Mouse (Mus musculus): ENCODE measurements around the gene Tmem242. TPM values are rescaled to one million over a fixed set of nuclear protein-coding genes. Genes with fewer than 3 reads are reported as not detected.

Tmem242 gene
- 33.8 and 39.4 TPM in 2 replicates for polyA plus RNA-seq (2012; rRNA removed)

DNA sequence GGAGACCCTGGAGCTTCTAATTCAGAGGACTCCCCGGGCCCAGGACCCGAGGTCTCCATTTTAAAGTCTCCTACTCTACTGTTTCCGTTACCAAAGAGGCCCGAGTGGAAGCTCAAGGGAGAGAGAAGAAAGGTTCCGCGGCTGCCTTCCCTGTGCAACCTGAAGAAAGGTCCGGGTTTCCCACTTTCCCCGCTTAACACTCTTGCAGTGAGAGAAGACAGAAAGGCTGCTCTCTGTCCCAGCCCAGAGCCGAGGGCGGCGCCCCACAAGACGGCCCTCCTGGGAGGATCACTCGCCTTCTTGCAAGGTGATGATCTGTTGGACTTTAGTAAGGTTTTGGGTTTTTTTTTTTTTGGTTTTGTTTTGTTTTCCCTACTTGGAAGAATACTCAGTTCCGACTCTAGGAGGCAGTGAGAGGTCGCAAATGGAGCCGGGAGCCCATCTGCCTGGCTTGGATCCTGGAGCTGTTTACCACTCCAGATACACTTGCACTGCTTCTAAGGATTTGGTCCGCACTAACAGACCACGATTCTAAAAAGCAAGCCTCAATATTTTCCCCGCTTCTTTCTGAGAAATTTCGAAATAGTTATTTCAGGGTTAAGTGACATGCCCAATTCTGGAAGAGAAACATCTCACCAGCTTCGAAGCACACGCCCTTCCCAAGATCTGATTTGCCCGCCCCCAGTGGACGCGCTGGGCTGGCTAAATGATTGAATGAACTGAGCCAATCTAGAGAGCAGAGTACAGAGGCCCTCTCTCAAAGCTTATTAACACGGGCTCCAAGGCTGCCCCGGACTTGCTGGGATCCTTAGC is at the start of gene Tmem242:
TSS of gene Tmem242 (minus strand) at position 101 of the 813 bp plus-strand sequence.
- H3K27ac ChIP-seq (ENCODE audit: insufficient read depth, low read length) = peak within 1 kb of the TSS; percentile 38; the same call in 1 of the 2 replicates
- TF ChIP-seq POLR2A (IDR thresholded peaks at IDR 0.05; ENCODE audit: extremely low read depth, insufficient read depth, low read length) (peak; percentile 64), CTCF (IDR thresholded peaks at IDR 0.05; ENCODE audit: extremely low read depth, insufficient read depth, low read length) (peak; percentile 79)
- H3K4me3 ChIP-seq (ENCODE audit: insufficient read depth, low read length) = peak within 1 kb of the TSS; percentile 49
- peaks cover 2% of the 10 kb centered on the region; the same call in 1 of the 2 replicates for H3K4me1 ChIP-seq (ENCODE audit: control insufficient read depth, insufficient read depth, low read length)

DNA sequence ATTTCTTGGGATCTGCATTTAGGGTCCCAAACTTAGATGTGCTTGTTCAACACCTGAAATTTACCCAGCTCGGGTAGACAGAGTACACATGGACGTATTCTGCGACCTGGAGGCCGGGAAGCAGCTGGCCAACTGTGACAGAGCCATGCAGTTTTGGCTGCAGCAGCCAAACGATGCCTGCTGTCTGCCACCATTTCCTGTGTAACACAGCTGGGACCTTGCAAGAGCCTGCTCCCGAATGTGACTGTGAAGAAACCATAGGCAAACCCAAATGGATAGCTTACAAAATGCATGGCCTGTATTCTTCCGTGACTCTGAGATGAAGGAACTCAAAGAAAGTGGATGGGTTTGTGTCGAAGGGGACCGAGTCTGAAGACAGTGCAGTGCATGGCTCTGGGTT is 48.1 kb upstream of the Tmem242 start:
- Histone ChIP-seq H3K4me1 (ENCODE audit: control insufficient read depth, insufficient read depth, low read length) (no peaks in the 10 kb centered on the region), H3K4me3 (ENCODE audit: insufficient read depth, low read length) (no peak overlapping the region), H3K27ac (ENCODE audit: insufficient read depth, low read length) (no peak overlapping the region)
- no peak for TF ChIP-seq POLR2A (IDR thresholded peaks at IDR 0.05; ENCODE audit: extremely low read depth, insufficient read depth, low read length)
- no peak for TF ChIP-seq CTCF (IDR thresholded peaks at IDR 0.05; ENCODE audit: extremely low read depth, insufficient read depth, low read length)

DNA sequence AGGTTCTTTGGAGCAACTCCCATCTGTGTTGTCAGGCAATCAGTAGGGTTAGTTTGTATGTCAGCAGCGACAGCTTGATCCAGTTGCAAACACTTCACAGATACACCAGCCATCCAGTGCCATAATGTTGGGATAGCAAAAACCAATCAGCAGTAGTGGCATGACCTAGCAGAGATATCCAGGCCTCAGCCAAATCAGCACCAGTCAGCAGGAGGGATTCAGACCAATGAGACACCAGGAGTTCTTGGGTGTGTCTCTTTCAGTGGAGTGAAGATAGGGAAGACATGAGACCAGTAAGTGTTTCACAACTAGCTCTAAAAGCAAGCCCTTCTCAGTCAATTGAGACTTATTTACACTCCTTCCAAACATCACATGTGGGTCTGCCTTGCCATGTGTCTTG is 44.6 kb upstream of the Tmem242 start:
- no peak for TF ChIP-seq POLR2A (IDR thresholded peaks at IDR 0.05; ENCODE audit: extremely low read depth, insufficient read depth, low read length)
- no peak for TF ChIP-seq CTCF (IDR thresholded peaks at IDR 0.05; ENCODE audit: extremely low read depth, insufficient read depth, low read length)
- Histone ChIP-seq H3K27ac (ENCODE audit: insufficient read depth, low read length) (no peak overlapping the region), H3K4me3 (ENCODE audit: insufficient read depth, low read length) (no peak overlapping the region), H3K4me1 (ENCODE audit: control insufficient read depth, insufficient read depth, low read length) (no peaks in the 10 kb centered on the region)

DNA sequence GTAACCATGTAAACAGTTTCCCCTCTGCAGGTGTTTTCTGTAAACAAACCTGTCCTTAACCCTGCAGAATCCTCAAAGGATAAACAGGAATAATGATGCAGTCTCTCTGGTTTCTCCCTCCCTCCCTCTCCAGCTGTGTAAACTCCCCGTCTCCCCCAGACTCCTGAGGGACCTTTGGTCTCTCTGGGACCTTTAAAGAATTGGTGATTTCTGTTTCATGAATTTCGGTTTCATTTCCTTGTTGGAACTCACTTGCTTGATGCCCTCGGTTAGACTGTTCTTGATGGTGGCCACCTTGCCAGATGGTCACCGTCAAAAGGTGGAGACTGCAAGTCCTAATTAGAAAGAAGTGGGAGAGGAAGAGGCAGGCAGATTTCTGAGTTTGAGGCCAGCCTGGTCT is 43.4 kb upstream of the Tmem242 start:
- Histone ChIP-seq H3K4me1 (ENCODE audit: control insufficient read depth, insufficient read depth, low read length) (no peaks in the 10 kb centered on the region), H3K27ac (ENCODE audit: insufficient read depth, low read length) (no peak overlapping the region), H3K4me3 (ENCODE audit: insufficient read depth, low read length) (no peak overlapping the region)
- TF ChIP-seq CTCF (IDR thresholded peaks at IDR 0.05; ENCODE audit: extremely low read depth, insufficient read depth, low read length) = no peak
- TF ChIP-seq POLR2A (IDR thresholded peaks at IDR 0.05; ENCODE audit: extremely low read depth, insufficient read depth, low read length) = no peak

DNA sequence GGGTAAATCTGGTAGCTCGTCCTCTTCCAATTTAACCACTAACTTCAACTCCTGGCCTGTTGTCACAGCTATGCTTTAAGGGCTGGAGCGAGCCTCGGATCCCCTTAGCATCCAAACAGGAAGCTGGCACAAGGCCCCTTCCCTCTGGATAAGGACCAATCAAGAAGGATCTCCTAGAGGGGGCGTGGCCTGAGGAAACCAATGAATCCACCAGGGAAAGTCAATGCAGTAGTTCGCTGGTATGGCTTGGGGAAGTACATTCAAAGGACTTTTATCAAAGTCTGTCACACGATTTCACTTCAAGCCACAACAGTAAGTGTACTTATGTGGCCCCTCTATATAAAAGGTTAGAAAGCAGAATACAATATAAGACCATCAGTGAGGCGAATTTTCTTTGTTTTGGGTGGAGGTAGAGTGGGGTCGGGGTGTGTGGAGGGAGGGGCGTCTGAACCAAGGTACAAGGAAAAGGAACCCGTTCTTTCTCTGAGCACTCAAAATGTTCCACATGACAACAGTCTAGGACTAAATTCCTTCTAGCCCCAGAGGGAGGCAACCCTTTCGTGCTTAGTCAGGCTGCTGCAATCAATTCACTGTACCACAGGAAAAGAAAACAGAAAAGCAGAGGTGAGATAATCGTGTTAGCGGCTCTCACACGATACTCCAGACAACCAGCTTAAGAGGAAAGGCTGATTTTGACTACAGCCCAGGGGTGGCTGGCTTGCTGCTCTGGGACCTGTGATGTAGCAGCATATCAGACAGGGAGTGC is 36.1 kb upstream of the Tmem242 start:
- TF ChIP-seq POLR2A (IDR thresholded peaks at IDR 0.05; ENCODE audit: extremely low read depth, insufficient read depth, low read length) (no peak), CTCF (IDR thresholded peaks at IDR 0.05; ENCODE audit: extremely low read depth, insufficient read depth, low read length) (no peak)
- no peak overlapping the region for H3K27ac ChIP-seq (ENCODE audit: insufficient read depth, low read length)
- H3K4me1 ChIP-seq (ENCODE audit: control insufficient read depth, insufficient read depth, low read length) = no peaks in the 10 kb centered on the region
- H3K4me3 ChIP-seq (ENCODE audit: insufficient read depth, low read length) = no peak overlapping the region

DNA sequence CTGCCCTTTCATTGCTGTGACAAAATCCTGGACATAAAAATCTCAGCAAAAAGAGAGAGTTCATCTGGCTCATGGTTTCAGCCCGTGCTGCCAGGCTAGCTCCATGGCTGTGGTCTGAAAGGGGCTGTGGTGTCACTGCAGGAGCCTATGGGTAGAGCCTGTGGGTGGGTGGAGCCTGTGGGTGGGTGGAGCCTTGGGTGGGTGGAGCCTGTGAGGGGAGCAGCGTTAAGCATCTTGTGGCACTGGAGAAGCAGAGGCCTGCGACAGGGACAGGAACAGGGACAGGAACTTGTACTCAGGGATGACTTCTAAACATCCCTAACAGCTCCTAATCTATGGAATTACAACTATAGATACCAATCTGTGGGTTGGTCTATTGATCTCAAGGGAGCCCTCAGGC is 32.2 kb upstream of the Tmem242 start:
- H3K27ac ChIP-seq (ENCODE audit: insufficient read depth, low read length) = no peak overlapping the region
- no peaks in the 10 kb centered on the region for H3K4me1 ChIP-seq (ENCODE audit: control insufficient read depth, insufficient read depth, low read length)
- H3K4me3 ChIP-seq (ENCODE audit: insufficient read depth, low read length) = no peak overlapping the region
- TF ChIP-seq POLR2A (IDR thresholded peaks at IDR 0.05; ENCODE audit: extremely low read depth, insufficient read depth, low read length) (no peak), CTCF (IDR thresholded peaks at IDR 0.05; ENCODE audit: extremely low read depth, insufficient read depth, low read length) (no peak)

DNA sequence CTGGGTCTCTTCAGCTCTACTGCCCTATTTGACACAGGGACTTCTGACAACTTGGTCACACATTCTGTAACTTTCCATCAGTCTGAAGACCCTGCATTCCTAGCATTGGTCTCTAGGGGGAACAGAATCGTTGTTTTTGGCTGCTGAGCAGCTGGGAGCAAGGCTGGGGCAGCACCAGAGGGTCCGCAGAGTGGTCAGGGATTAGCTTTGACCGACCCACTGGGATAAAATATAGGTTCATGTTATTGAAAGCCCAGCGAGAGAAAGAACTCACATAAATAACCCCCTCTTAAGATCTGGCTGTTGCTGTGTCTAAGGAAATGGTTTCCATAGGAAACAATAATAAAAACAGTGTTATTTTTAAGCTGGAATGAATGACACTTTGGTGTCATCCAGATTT is 27.1 kb upstream of the Tmem242 start:
- Histone ChIP-seq H3K4me1 (ENCODE audit: control insufficient read depth, insufficient read depth, low read length) (no peaks in the 10 kb centered on the region), H3K27ac (ENCODE audit: insufficient read depth, low read length) (no peak overlapping the region), H3K4me3 (ENCODE audit: insufficient read depth, low read length) (no peak overlapping the region)
- TF ChIP-seq POLR2A (IDR thresholded peaks at IDR 0.05; ENCODE audit: extremely low read depth, insufficient read depth, low read length) (no peak), CTCF (IDR thresholded peaks at IDR 0.05; ENCODE audit: extremely low read depth, insufficient read depth, low read length) (no peak)

DNA sequence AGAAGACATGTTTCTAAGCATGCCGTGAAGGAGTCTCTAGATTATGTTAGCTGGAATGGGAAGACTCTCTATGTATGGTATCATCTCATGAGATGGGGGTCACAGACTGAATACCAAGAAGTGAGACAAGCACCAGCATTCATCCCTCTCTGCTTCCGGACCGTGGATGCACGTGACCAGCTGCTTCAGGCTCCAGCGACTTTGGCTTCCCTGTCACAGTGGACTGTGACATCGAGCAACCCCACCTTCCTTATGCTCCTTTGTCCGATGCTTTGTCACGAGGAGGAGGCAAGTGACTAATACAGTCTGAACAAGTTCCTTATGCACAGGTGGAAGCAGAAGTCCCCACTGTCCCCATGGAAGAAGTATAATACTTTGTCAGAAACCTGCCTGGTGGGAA is 26.7 kb upstream of the Tmem242 start:
- no peaks in the 10 kb centered on the region for H3K4me1 ChIP-seq (ENCODE audit: control insufficient read depth, insufficient read depth, low read length)
- no peak overlapping the region for H3K27ac ChIP-seq (ENCODE audit: insufficient read depth, low read length)
- no peak overlapping the region for H3K4me3 ChIP-seq (ENCODE audit: insufficient read depth, low read length)
- TF ChIP-seq POLR2A (IDR thresholded peaks at IDR 0.05; ENCODE audit: extremely low read depth, insufficient read depth, low read length) (no peak), CTCF (IDR thresholded peaks at IDR 0.05; ENCODE audit: extremely low read depth, insufficient read depth, low read length) (no peak)

DNA sequence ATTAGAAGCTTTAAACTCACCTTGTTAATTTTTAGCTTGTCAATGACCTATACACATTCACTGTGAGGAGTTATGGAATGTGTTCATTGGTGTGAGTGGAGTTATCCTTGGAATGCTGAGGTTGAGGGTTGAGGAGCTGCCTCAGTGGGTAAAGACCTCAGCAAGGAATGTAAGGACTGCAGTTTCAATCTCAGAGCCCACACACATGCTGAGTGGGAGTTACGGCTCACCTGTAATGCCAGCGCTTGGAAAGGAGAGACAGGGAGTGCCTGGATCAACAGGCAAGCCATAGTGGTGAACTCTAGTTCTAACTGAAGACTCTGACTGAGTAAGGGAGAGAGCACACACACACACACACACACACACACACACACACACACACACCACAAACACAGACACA is 23.9 kb upstream of the Tmem242 start:
- Histone ChIP-seq H3K4me1 (ENCODE audit: control insufficient read depth, insufficient read depth, low read length) (no peaks in the 10 kb centered on the region), H3K4me3 (ENCODE audit: insufficient read depth, low read length) (no peak overlapping the region), H3K27ac (ENCODE audit: insufficient read depth, low read length) (no peak overlapping the region)
- TF ChIP-seq CTCF (IDR thresholded peaks at IDR 0.05; ENCODE audit: extremely low read depth, insufficient read depth, low read length) = no peak
- no peak for TF ChIP-seq POLR2A (IDR thresholded peaks at IDR 0.05; ENCODE audit: extremely low read depth, insufficient read depth, low read length)

Data from cortical plate, adult 2 months (tissue).